Mouse (Mus musculus): Measurements from ENCODE around the gene Igf2bp3. TPM values are rescaled to one million over a fixed set of nuclear protein-coding genes. Genes with fewer than 3 reads are reported as not detected.
"Not testable (repeated sequence)": the region's sequence is repeated elsewhere in the genome, so short reads cannot be mapped to it uniquely, and the experiment has no call there.

The Igf2bp3 gene
- polyA plus RNA-seq (2012; rRNA removed): 1.3 and 1.9 TPM in 2 replicates

- Histone ChIP-seq H3K27ac (ENCODE audit: control insufficient read depth, insufficient read depth, low read length) (peak within 1 kb of the TSS; percentile 54; the same call in 1 of the 2 replicates), H3K4me1 (replicated peaks; ENCODE audit: control insufficient read depth, insufficient read depth, low read length) (peaks cover 39% of the 10 kb centered on the region), H3K4me3 (ENCODE audit: control insufficient read depth, insufficient read depth, low read length) (peak within 1 kb of the TSS; percentile 62), H3K27me3 (ENCODE audit: control insufficient read depth, insufficient read depth, low read length) (peaks cover 30% of the 10 kb centered on the region), H3K36me3 (ENCODE audit: control insufficient read depth, insufficient read depth, low read length) (no peaks in the 10 kb centered on the region)
- no peak for TF ChIP-seq CTCF (IDR thresholded peaks at IDR 0.05; ENCODE audit: borderline replicate concordance, control insufficient read depth, extremely low read depth, insufficient read depth, low read length, poor library complexity)
- DNase-seq: peak; percentile 56
- WGBS: 2% methylated on average over 68 of the region's 68 CpGs
These were observed at the start of gene Igf2bp3 for GRCm38 (mm10) chr6:49214928-49215747. Gene Igf2bp3 (minus strand): TSS chr6:49214957.

DNA sequence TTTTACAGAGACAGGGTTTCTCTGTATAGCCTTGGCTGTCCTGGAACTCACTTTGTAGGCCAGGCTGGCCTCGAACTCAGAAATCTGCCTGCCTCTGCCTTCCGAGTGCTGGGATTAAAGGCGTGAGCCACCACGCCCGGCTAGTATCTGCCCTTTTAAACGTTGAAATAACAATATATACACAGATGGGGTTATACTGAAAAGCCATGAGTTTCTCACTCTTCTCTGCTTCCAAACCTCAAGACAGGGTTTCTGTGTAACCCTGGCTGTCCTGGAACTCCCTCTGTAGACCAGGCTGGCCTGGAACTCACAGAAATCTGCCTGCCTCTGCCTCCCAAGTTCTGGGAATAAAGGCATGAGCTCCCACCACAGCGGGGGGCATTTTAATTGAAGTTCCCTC, 49.7 kb upstream of the Igf2bp3 start:
- H3K27ac ChIP-seq (ENCODE audit: control insufficient read depth, insufficient read depth, low read length): not testable (repeated sequence)
- WGBS: 81% methylated on average over 7 of the region's 7 CpGs

GRCm38 (mm10) chr6:49263847-49264243, 49.1 kb upstream of the Igf2bp3 start, which contains the start of gene Tra2a:
Gene Tra2a (minus strand): TSS chr6:49264033.
- Histone ChIP-seq H3K4me3 (ENCODE audit: control insufficient read depth, insufficient read depth, low read length) (peak within 1 kb of the TSS; percentile 67), H3K27ac (ENCODE audit: control insufficient read depth, insufficient read depth, low read length) (peak within 1 kb of the TSS; percentile 58), H3K4me1 (replicated peaks; ENCODE audit: control insufficient read depth, insufficient read depth, low read length) (peaks cover 4% of the 10 kb centered on the region), H3K27me3 (ENCODE audit: control insufficient read depth, insufficient read depth, low read length) (no peaks in the 10 kb centered on the region), H3K36me3 (ENCODE audit: control insufficient read depth, insufficient read depth, low read length) (no peaks in the 10 kb centered on the region)
- under 1% methylated on average over 39 of the region's 39 CpGs for WGBS
- DNase-seq: peak; percentile 97
- TF ChIP-seq CTCF (IDR thresholded peaks at IDR 0.05; ENCODE audit: borderline replicate concordance, control insufficient read depth, extremely low read depth, insufficient read depth, low read length, poor library complexity): peak; percentile 37; the same call in 1 of the 2 replicates
- TF ChIP-seq POLR2A (IDR thresholded peaks at IDR 0.05; ENCODE audit: control insufficient read depth, extremely low read depth, insufficient read depth, low read length, poor library complexity): peak; percentile 96

More for the DNA sequence above, 49.7 kb upstream of the Igf2bp3 start:
- not testable (repeated sequence) for H3K36me3 ChIP-seq (ENCODE audit: control insufficient read depth, insufficient read depth, low read length); H3K27me3 ChIP-seq (ENCODE audit: control insufficient read depth, insufficient read depth, low read length); H3K4me1 ChIP-seq (replicated peaks; ENCODE audit: control insufficient read depth, insufficient read depth, low read length); H3K4me3 ChIP-seq (ENCODE audit: control insufficient read depth, insufficient read depth, low read length)
- DNase-seq: peak; percentile 10

DNA sequence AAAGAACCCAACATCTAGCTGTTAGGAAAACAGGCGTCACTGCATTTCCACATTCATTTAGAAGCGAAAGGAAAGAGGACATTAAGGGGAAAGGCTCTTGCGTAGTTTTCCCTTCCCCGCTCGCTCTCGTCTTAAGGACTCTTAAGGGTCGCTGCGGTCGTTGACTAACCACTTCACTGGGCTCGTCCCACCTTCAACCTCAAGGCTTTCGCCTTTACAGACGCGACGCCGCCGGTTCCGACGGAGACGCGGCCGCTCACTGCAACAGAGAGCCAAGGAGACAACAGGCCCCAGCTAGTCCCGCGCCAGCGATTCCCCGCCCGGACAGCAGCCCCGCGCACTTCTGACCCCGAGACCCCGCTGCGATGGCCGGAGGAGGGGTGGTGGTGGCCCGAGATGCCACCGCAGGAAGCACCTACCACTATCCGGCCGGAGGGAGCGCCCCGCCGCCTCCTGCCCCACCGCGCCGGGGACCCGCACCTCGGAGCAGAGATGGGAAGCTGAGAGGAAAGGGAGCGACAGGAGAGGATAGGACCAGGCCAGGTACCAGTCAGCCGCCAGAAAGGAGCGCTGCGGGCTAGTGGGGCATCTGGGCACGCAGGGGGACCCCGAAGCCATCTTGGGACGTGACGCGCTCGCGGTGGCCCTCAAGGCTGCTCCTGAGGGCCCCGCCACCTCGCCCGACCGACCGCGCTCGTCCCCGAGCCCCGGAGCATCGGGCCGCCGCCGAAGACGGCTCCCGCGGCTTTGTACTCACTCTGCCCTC, 48.5 kb upstream of the Igf2bp3 start:
- DNase-seq: peak; percentile 57
- peak overlapping the region; percentile 58 for H3K27ac ChIP-seq (ENCODE audit: control insufficient read depth, insufficient read depth, low read length)
- no peaks in the 10 kb centered on the region for H3K27me3 ChIP-seq (ENCODE audit: control insufficient read depth, insufficient read depth, low read length)
- 0 out of 2 replicates have a peak, but pooled peaks cover under 1% of the 10 kb centered on the region for H3K36me3 ChIP-seq (ENCODE audit: control insufficient read depth, insufficient read depth, low read length)
- no peak for TF ChIP-seq CTCF (IDR thresholded peaks at IDR 0.05; ENCODE audit: borderline replicate concordance, control insufficient read depth, extremely low read depth, insufficient read depth, low read length, poor library complexity)
- TF ChIP-seq POLR2A (IDR thresholded peaks at IDR 0.05; ENCODE audit: control insufficient read depth, extremely low read depth, insufficient read depth, low read length, poor library complexity): no peak
- under 1% methylated on average over 71 of the region's 71 CpGs for whole genome bisulfite sequencing
- H3K4me1 ChIP-seq (replicated peaks; ENCODE audit: control insufficient read depth, insufficient read depth, low read length): peaks cover 4% of the 10 kb centered on the region
- peak overlapping the region; percentile 67 for H3K4me3 ChIP-seq (ENCODE audit: control insufficient read depth, insufficient read depth, low read length)

- no peak for DNase-seq
- H3K4me3 ChIP-seq (ENCODE audit: control insufficient read depth, insufficient read depth, low read length): 0 out of 2 replicates have a peak overlapping the region, but pooled peaks have one; percentile 22
These were observed 47.7 kb upstream of the Igf2bp3 start for GRCm38 (mm10) chr6:49262421-49262820.

DNA sequence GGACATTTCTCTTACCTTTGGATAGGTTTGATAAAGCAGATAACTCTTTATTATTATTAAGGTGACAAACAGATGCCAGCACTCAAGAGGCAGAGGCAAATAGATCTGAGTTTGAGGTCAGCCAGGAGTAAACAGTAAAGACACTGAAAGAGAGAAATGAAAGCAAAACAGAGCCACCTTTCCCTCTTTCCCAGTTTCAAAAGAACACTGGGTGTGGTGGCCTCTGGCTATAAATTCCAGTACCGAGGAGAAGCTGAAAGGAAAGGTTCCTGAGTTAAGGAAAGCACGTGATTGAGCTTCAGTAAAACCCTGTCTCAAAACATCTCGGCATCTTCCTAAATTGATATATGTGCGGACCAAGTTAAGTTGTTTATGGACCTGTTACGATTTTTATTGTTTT, 45.0 kb upstream of the Igf2bp3 start:
- Histone ChIP-seq H3K27me3 (ENCODE audit: control insufficient read depth, insufficient read depth, low read length) (no peaks in the 10 kb centered on the region), H3K36me3 (ENCODE audit: control insufficient read depth, insufficient read depth, low read length) (0 out of 2 replicates have a peak, but pooled peaks cover 4% of the 10 kb centered on the region), H3K27ac (ENCODE audit: control insufficient read depth, insufficient read depth, low read length) (no peak overlapping the region), H3K4me3 (ENCODE audit: control insufficient read depth, insufficient read depth, low read length) (no peak overlapping the region), H3K4me1 (replicated peaks; ENCODE audit: control insufficient read depth, insufficient read depth, low read length) (peaks cover 4% of the 10 kb centered on the region)
- WGBS: 78% methylated on average over 5 of the region's 5 CpGs
- no peak for TF ChIP-seq POLR2A (IDR thresholded peaks at IDR 0.05; ENCODE audit: control insufficient read depth, extremely low read depth, insufficient read depth, low read length, poor library complexity)
- no peak for TF ChIP-seq CTCF (IDR thresholded peaks at IDR 0.05; ENCODE audit: borderline replicate concordance, control insufficient read depth, extremely low read depth, insufficient read depth, low read length, poor library complexity)
- no peak for DNase-seq

More at GRCm38 (mm10) chr6:49262421-49262820, 47.7 kb upstream of the Igf2bp3 start:
- Histone ChIP-seq H3K36me3 (ENCODE audit: control insufficient read depth, insufficient read depth, low read length) (0 out of 2 replicates have a peak, but pooled peaks cover 4% of the 10 kb centered on the region), H3K27ac (ENCODE audit: control insufficient read depth, insufficient read depth, low read length) (no peak overlapping the region), H3K27me3 (ENCODE audit: control insufficient read depth, insufficient read depth, low read length) (no peaks in the 10 kb centered on the region), H3K4me1 (replicated peaks; ENCODE audit: control insufficient read depth, insufficient read depth, low read length) (peaks cover 4% of the 10 kb centered on the region)
- WGBS: 4% methylated on average over 9 of the region's 9 CpGs
- no peak for TF ChIP-seq CTCF (IDR thresholded peaks at IDR 0.05; ENCODE audit: borderline replicate concordance, control insufficient read depth, extremely low read depth, insufficient read depth, low read length, poor library complexity)
